Mouse (Mus musculus): ENCODE measurements around the gene Spindoc. TPM values are rescaled to one million over a fixed set of nuclear protein-coding genes. Genes with fewer than 3 reads are reported as not detected.

The Spindoc gene
- polyA plus RNA-seq, 1 experiment = not detected

GRCm38 (mm10) chr19:7340780-7341475 is 41.9 kb downstream of the Spindoc start:
- Histone ChIP-seq H3K4me1 (ENCODE audit: control insufficient read depth, insufficient read depth, low read length) (peaks cover 21% of the 10 kb centered on the region), H3K4me3 (ENCODE audit: insufficient read depth, low read depth, low read length) (peak overlapping the region; percentile 84), H3K27ac (ENCODE audit: insufficient read depth, low read depth, low read length) (peak overlapping the region; percentile 19)
- TF ChIP-seq POLR2A (IDR thresholded peaks at IDR 0.05; ENCODE audit: insufficient read depth, low read depth, low read length) (no peak), CTCF (IDR thresholded peaks at IDR 0.05; ENCODE audit: insufficient read depth, low read depth, low read length) (no peak)
- WGBS = 1% methylated on average over 45 of the region's 46 CpGs

GRCm38 (mm10) chr19:7340371-7340779 is 42.4 kb downstream of the Spindoc start:
- Histone ChIP-seq H3K4me3 (ENCODE audit: insufficient read depth, low read depth, low read length) (peak overlapping the region; percentile 84), H3K27ac (ENCODE audit: insufficient read depth, low read depth, low read length) (no peak overlapping the region), H3K4me1 (ENCODE audit: control insufficient read depth, insufficient read depth, low read length) (peaks cover 22% of the 10 kb centered on the region)
- TF ChIP-seq CTCF (IDR thresholded peaks at IDR 0.05; ENCODE audit: insufficient read depth, low read depth, low read length) (no peak), POLR2A (IDR thresholded peaks at IDR 0.05; ENCODE audit: insufficient read depth, low read depth, low read length) (no peak)
- 2% methylated on average over 15 of the region's 15 CpGs for WGBS

- H3K27ac ChIP-seq (ENCODE audit: insufficient read depth, low read depth, low read length) = no peak overlapping the region
- TF ChIP-seq CTCF (IDR thresholded peaks at IDR 0.05; ENCODE audit: insufficient read depth, low read depth, low read length) (no peak), POLR2A (IDR thresholded peaks at IDR 0.05; ENCODE audit: insufficient read depth, low read depth, low read length) (no peak)
- peak overlapping the region; percentile 84 for H3K4me3 ChIP-seq (ENCODE audit: insufficient read depth, low read depth, low read length)
- peaks cover 19% of the 10 kb centered on the region for H3K4me1 ChIP-seq (ENCODE audit: control insufficient read depth, insufficient read depth, low read length)
- WGBS = 13% methylated on average over 4 of the region's 4 CpGs
These were observed 42.9 kb downstream of the Spindoc start for GRCm38 (mm10) chr19:7339867-7340266.

GRCm38 (mm10) chr19:7339026-7339425 is 43.8 kb downstream of the Spindoc start:
- WGBS = 31% methylated on average over 5 of the region's 5 CpGs
- H3K4me1 ChIP-seq (ENCODE audit: control insufficient read depth, insufficient read depth, low read length) = peaks cover 19% of the 10 kb centered on the region
- peak overlapping the region; percentile 21 for H3K4me3 ChIP-seq (ENCODE audit: insufficient read depth, low read depth, low read length)
- H3K27ac ChIP-seq (ENCODE audit: insufficient read depth, low read depth, low read length) = no peak overlapping the region
- TF ChIP-seq POLR2A (IDR thresholded peaks at IDR 0.05; ENCODE audit: insufficient read depth, low read depth, low read length) (no peak), CTCF (IDR thresholded peaks at IDR 0.05; ENCODE audit: insufficient read depth, low read depth, low read length) (no peak)

GRCm38 (mm10) chr19:7337781-7338342 is 44.9 kb downstream of the Spindoc start:
- 49% methylated on average over 2 of the region's 2 CpGs for WGBS
- TF ChIP-seq POLR2A (IDR thresholded peaks at IDR 0.05; ENCODE audit: insufficient read depth, low read depth, low read length) = no peak
- TF ChIP-seq CTCF (IDR thresholded peaks at IDR 0.05; ENCODE audit: insufficient read depth, low read depth, low read length) = no peak
- peaks cover 19% of the 10 kb centered on the region for H3K4me1 ChIP-seq (ENCODE audit: control insufficient read depth, insufficient read depth, low read length)
- no peak overlapping the region for H3K27ac ChIP-seq (ENCODE audit: insufficient read depth, low read depth, low read length)
- H3K4me3 ChIP-seq (ENCODE audit: insufficient read depth, low read depth, low read length) = no peak overlapping the region

- TF ChIP-seq POLR2A (IDR thresholded peaks at IDR 0.05; ENCODE audit: insufficient read depth, low read depth, low read length) (no peak), CTCF (IDR thresholded peaks at IDR 0.05; ENCODE audit: insufficient read depth, low read depth, low read length) (no peak)
- Histone ChIP-seq H3K4me1 (ENCODE audit: control insufficient read depth, insufficient read depth, low read length) (peaks cover 19% of the 10 kb centered on the region), H3K27ac (ENCODE audit: insufficient read depth, low read depth, low read length) (no peak overlapping the region), H3K4me3 (ENCODE audit: insufficient read depth, low read depth, low read length) (no peak overlapping the region)
- WGBS = 42% methylated on average over 4 of the region's 4 CpGs
These were observed 47.1 kb downstream of the Spindoc start for GRCm38 (mm10) chr19:7335656-7336055.

GRCm38 (mm10) chr19:7334049-7334448 is 48.7 kb downstream of the Spindoc start:
- TF ChIP-seq CTCF (IDR thresholded peaks at IDR 0.05; ENCODE audit: insufficient read depth, low read depth, low read length) = no peak
- no peak for TF ChIP-seq POLR2A (IDR thresholded peaks at IDR 0.05; ENCODE audit: insufficient read depth, low read depth, low read length)
- Histone ChIP-seq H3K4me3 (ENCODE audit: insufficient read depth, low read depth, low read length) (no peak overlapping the region), H3K27ac (ENCODE audit: insufficient read depth, low read depth, low read length) (no peak overlapping the region), H3K4me1 (ENCODE audit: control insufficient read depth, insufficient read depth, low read length) (peaks cover 12% of the 10 kb centered on the region)
- WGBS = 81% methylated on average over 2 of the region's 2 CpGs

- peaks cover 5% of the 10 kb centered on the region for H3K4me1 ChIP-seq (ENCODE audit: control insufficient read depth, insufficient read depth, low read length)
- 26% methylated on average over 3 of the region's 3 CpGs for WGBS
- H3K4me3 ChIP-seq (ENCODE audit: insufficient read depth, low read depth, low read length) = no peak overlapping the region
- TF ChIP-seq CTCF (IDR thresholded peaks at IDR 0.05; ENCODE audit: insufficient read depth, low read depth, low read length) = no peak
- TF ChIP-seq POLR2A (IDR thresholded peaks at IDR 0.05; ENCODE audit: insufficient read depth, low read depth, low read length) = no peak
- no peak overlapping the region for H3K27ac ChIP-seq (ENCODE audit: insufficient read depth, low read depth, low read length)
These were observed 61.4 kb downstream of the Spindoc start for GRCm38 (mm10) chr19:7321391-7321790.

GRCm38 (mm10) chr19:7320181-7320580 is 62.6 kb downstream of the Spindoc start:
- WGBS = 45% methylated on average over 2 of the region's 2 CpGs
- Histone ChIP-seq H3K27ac (ENCODE audit: insufficient read depth, low read depth, low read length) (no peak overlapping the region), H3K4me1 (ENCODE audit: control insufficient read depth, insufficient read depth, low read length) (peaks cover 5% of the 10 kb centered on the region), H3K4me3 (ENCODE audit: insufficient read depth, low read depth, low read length) (no peak overlapping the region)
- TF ChIP-seq CTCF (IDR thresholded peaks at IDR 0.05; ENCODE audit: insufficient read depth, low read depth, low read length) (no peak), POLR2A (IDR thresholded peaks at IDR 0.05; ENCODE audit: insufficient read depth, low read depth, low read length) (no peak)
